Mouse (Mus musculus) ovary, postnatal 10 days (tissue): ENCODE results near the gene Parl.

Experiments used
- DNase-seq: peaks from one replicate; pipeline ENCODE4 v3.0.0; 2022; ENCODE audit warnings: low spot score

Parl gene

DNA sequence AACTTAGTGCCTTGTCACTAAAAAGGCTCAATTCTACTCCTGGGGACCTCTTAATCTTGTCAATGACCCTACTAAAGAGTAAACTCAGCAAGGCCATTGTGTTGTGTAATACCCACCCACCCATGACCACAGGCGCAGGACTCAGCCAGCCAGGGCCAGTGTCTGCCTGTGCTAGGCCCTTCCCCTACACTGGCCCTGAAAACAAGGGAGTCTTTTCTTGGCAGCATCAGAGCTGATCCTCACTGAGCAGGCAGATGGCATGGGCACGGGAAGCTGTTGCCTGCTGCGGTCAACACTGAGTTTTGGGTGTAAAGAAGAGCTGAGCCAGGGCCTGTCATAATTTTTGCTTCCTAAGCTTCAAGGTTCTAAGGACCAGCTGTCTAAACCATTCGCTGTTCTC, 64.8 kb downstream of the Parl start:
- no peak for DNase-seq

DNA sequence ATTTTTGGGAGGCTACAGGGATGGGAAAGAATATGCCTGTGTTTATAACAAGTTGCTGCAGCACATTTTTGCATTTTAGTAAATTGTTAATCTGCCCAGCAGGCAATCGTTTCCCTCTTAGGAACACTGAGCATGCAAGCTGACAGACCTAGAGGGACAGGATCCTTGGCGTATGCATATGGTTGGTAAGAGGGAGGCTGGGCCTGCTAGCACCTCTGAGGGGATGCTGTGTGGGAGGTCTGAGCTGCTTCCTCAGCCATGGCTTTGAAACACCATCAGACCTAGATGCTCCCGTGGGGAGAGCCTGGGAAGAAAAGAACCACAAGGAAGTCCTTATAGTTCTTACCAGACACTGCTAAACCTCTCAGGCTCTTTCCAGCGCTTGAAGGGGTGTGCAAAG, 67.8 kb downstream of the Parl start:
- DNase-seq: no peak
